Mouse (Mus musculus) megakaryocyte, embryonic 14.5 days (primary cell): ENCODE data around the gene Abcb9. TPM values are rescaled to one million over a fixed set of nuclear protein-coding genes. Genes with fewer than 3 reads are reported as not detected.

Source experiments
- H3K27me3 ChIP-seq: replicated peaks from 2 replicates; pipeline ENCODE3; 2012; ENCODE audit warnings: inconsistent platforms
- H3K36me3 ChIP-seq: replicated peaks from 2 replicates; pipeline ENCODE3; 2012; ENCODE audit warnings: low read length, inconsistent platforms, mixed read lengths
- H3K4me1 ChIP-seq: 2 replicates; pipeline ENCODE4 v1.6.1; 2012; ENCODE audit warnings: inconsistent platforms
- H3K4me3 ChIP-seq: replicated peaks from 2 replicates; pipeline ENCODE3; 2012; ENCODE audit warnings: moderate library complexity, mild to moderate bottlenecking, inconsistent platforms
- H3K9me3 ChIP-seq: 2 replicates; pipeline ENCODE4 v1.6.1; 2012; ENCODE audit warnings: inconsistent platforms
- FLI1 ChIP-seq: IDR thresholded peaks from 2 replicates; pipeline ENCODE4 v1.6.1; 2012; ENCODE audit warnings: low read length, inconsistent platforms, mixed read lengths
- GATA1 ChIP-seq: IDR thresholded peaks from 3 replicates; pipeline ENCODE4 v1.6.1; 2012; ENCODE audit warnings: mixed read lengths, low read length, inconsistent platforms, borderline replicate concordance
- polyA plus RNA-seq: library from polyadenylated mRNA; stranded (reverse); fragments of >175 nt; gene quantifications from 2 replicates; pipeline ENCODE4 v1.2.3, GENCODE M21; 2012; ENCODE audit warnings: low replicate concordance; ENCODE audit not compliant: insufficient read depth

Gene Abcb9
- polyA plus RNA-seq, 1 experiment, result 23.8 TPM

GRCm38 (mm10) chr5:124093852-124094604 is 1.6 kb downstream of the Abcb9 start:
- Histone ChIP-seq H3K4me1 (peaks cover 61% of the 10 kb centered on the region), H3K36me3 (peaks cover 13% of the 10 kb centered on the region), H3K9me3 (peaks cover 3% of the 10 kb centered on the region), H3K27me3 (peaks cover 5% of the 10 kb centered on the region), H3K4me3 (peak overlapping the region; percentile 57)
- TF ChIP-seq GATA1, result no peak

- peaks cover 64% of the 10 kb centered on the region for H3K4me1 ChIP-seq
- no peak for TF ChIP-seq FLI1
- TF ChIP-seq GATA1, result no peak
Measured at GRCm38 (mm10) chr5:124093120-124093794, 2.3 kb downstream of the Abcb9 start.

DNA sequence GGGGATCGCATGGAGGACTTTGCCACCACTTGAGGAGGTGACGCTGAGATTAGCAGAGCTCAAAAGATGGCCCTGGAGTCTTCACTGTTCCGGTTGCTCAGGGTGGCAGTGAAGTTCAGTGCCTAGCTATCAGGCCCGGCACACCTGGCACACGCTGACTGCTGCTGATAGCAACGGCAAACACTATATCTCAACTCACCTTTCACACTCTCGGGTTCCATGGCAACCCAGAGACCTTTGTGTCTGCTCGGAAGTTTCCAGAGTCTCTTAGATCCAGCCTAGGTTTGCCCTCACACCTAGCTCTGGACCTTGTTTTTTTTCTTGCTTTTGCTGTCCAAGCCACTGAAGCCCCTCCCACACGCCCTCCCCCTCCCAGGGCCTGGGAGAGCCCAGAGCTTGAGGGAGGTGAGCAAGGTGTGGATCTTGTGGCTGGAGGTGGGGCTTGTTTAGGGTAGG is 3.6 kb downstream of the Abcb9 start:
- Histone ChIP-seq H3K4me3 (no peak overlapping the region), H3K9me3 (no peaks in the 10 kb centered on the region), H3K36me3 (peaks cover 22% of the 10 kb centered on the region), H3K27me3 (peaks cover 3% of the 10 kb centered on the region), H3K4me1 (peaks cover 60% of the 10 kb centered on the region)
- TF ChIP-seq GATA1, result no peak
- no peak for TF ChIP-seq FLI1

More at GRCm38 (mm10) chr5:124093120-124093794, 2.3 kb downstream of the Abcb9 start:
- Histone ChIP-seq H3K9me3 (no peaks in the 10 kb centered on the region), H3K36me3 (peaks cover 19% of the 10 kb centered on the region), H3K27me3 (peaks cover 3% of the 10 kb centered on the region), H3K4me3 (no peak overlapping the region)

DNA sequence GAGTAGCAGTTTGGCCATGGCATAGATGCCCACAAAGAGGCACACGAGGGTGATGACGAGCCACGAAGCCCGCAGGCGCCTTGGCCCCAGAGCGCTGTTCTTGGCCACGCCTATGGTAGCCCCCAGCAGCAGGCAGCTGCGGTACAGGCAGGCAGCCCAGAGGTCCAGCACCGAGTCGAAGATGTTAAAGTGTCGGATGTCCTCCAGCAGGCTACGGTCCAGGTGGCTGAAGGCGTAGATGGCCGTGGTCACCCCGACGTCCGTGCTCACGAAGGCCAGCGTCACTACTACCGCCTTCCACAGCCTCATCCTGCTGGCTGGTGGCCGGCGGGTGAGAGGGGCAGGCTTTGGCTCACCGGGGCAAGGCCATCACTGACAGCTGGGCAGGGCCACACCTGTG is 5.7 kb downstream of the Abcb9 start:
- Histone ChIP-seq H3K36me3 (peaks cover 22% of the 10 kb centered on the region), H3K4me3 (no peak overlapping the region), H3K4me1 (peaks cover 65% of the 10 kb centered on the region), H3K9me3 (no peaks in the 10 kb centered on the region), H3K27me3 (peaks cover 6% of the 10 kb centered on the region)
- TF ChIP-seq GATA1, result no peak
- TF ChIP-seq FLI1, result no peak

- Histone ChIP-seq H3K27me3 (peaks cover 3% of the 10 kb centered on the region), H3K36me3 (peaks cover 40% of the 10 kb centered on the region), H3K9me3 (no peaks in the 10 kb centered on the region), H3K4me1 (peaks cover 65% of the 10 kb centered on the region), H3K4me3 (no peak overlapping the region)
- TF ChIP-seq GATA1, result no peak
- no peak for TF ChIP-seq FLI1
Measured at GRCm38 (mm10) chr5:124086876-124087275, 8.7 kb downstream of the Abcb9 start.

GRCm38 (mm10) chr5:124085513-124085912 is 10.1 kb downstream of the Abcb9 start:
- peaks cover 76% of the 10 kb centered on the region for H3K4me1 ChIP-seq
- H3K36me3 ChIP-seq, result peaks cover 52% of the 10 kb centered on the region
- no peak for TF ChIP-seq GATA1
- no peak for TF ChIP-seq FLI1
- H3K9me3 ChIP-seq, result no peaks in the 10 kb centered on the region
- peak overlapping the region; percentile 83 for H3K4me3 ChIP-seq
- H3K27me3 ChIP-seq, result peaks cover 3% of the 10 kb centered on the region

DNA sequence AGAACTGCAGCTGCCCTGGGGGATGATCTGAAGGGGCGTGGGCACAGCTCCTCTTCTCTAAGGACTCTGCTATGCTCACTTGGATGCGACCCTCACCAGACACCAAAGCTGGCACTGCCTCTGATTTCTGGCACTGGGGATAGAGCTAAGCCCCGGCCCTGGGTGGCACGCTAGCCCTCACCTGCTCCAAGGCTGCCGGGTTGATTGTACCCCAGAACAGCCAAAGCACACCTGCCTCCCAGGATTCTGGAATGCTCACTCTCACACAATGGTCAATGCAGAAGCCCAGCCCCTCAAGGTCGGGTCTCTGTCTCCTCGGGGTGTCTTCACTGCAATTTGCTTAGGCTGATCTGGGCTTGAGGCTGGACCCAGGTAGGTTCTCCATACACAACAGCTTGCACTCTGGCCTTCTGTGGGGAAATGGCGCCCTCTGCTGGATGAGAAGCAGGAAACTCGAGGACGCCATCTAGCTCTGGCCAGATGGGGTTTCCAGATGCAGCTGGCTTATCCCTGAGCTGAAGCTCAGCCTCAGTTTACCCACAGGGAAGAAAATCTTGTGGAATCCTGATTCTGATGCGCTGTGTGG is 10.9 kb downstream of the Abcb9 start:
- H3K27me3 ChIP-seq, result peaks cover 3% of the 10 kb centered on the region
- peak overlapping the region; percentile 83 for H3K4me3 ChIP-seq
- no peak for TF ChIP-seq FLI1
- no peak for TF ChIP-seq GATA1
- peaks cover 46% of the 10 kb centered on the region for H3K36me3 ChIP-seq
- H3K4me1 ChIP-seq, result peaks cover 79% of the 10 kb centered on the region
- no peaks in the 10 kb centered on the region for H3K9me3 ChIP-seq

- peaks cover 3% of the 10 kb centered on the region for H3K27me3 ChIP-seq
- H3K36me3 ChIP-seq, result peaks cover 42% of the 10 kb centered on the region
- no peaks in the 10 kb centered on the region for H3K9me3 ChIP-seq
- peaks cover 81% of the 10 kb centered on the region for H3K4me1 ChIP-seq
- TF ChIP-seq GATA1, result no peak
- no peak for TF ChIP-seq FLI1
- H3K4me3 ChIP-seq, result peak overlapping the region; percentile 54
Measured at GRCm38 (mm10) chr5:124083850-124084587, 11.6 kb downstream of the Abcb9 start.

DNA sequence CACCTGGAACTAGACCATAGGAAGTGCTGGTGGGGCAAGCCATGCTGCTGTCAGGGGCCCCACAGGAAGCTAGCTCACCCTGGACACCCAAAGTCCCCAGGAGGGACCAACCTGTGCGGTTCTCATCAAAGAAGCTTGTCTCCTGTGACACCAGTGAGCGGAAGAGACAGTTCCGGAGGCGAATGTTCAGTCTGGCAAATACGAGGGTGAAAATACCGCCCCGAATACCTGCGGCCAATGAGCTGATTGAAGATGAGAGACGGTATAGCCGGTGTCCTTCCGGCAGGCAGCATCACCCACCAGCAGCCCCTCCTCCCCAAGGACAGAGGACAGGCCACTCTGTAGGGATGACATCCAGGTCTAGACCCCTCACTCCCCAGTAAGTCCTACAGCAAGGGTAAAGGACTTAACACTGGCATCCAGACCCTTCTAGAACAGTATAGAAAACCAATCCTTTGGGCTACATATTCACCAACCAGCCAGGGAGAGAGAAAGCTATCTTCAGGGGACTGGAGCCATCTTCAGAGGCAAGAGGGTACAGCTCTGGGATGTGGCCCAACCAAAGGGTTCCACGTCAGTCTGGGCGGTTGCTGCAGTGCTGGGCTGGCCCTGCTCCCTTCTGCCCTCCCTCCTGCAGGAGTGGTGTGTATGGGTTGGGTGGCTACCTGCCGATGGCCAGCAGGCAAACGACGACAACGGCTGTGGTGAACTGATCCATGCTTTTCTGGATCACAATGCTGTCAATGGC is 12.5 kb downstream of the Abcb9 start:
- Histone ChIP-seq H3K27me3 (peaks cover 3% of the 10 kb centered on the region), H3K4me3 (peak overlapping the region; percentile 65), H3K9me3 (no peaks in the 10 kb centered on the region), H3K4me1 (peaks cover 86% of the 10 kb centered on the region), H3K36me3 (peaks cover 37% of the 10 kb centered on the region)
- TF ChIP-seq GATA1, result no peak
- no peak for TF ChIP-seq FLI1
